Mouse (Mus musculus): ENCODE data around the gene Csf3r. TPM values are rescaled to one million over a fixed set of nuclear protein-coding genes. Genes with fewer than 3 reads are reported as not detected.

Csf3r gene
- 2.0 TPM for polyA plus RNA-seq (2014; fragmentation: Illumina TruSeq; extraction: RNeasy Lipid Tissue Mini Kit (QIAGEN cat#74804); ENCODE audit: low read depth, low replicate concordance)

DNA sequence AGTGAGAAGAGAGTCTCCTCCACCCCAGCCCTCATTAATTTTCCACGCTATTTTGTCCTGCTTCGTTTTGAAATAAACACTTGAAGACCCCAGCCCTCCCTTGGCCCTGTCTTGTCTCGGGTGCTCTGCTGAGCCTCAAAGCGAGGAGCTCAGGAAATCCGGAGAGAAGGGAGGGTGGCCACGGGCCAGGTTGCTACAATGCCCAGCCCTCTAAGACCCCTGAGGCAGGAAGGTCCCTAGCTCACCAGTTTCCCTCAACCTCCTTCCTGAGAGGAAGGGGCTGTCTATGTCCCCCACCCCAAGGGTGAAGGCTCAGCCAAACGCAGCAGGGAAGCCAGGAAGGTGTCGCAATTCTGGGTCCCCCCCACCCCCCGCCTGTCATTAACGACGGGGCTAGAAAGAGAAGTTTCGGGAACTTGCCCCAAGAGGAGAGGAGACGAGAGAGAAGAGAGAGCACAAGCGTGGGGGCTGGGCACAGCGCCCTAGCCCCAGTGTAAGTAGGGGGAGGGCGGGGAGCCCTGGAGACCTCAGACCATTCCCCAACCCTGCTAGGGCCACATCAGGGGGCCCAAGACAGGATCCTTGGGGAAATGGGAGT, at the start of gene Csf3r:
Csf3r (plus strand) TSS at position 248 of the 598 bp plus-strand sequence.

DNA sequence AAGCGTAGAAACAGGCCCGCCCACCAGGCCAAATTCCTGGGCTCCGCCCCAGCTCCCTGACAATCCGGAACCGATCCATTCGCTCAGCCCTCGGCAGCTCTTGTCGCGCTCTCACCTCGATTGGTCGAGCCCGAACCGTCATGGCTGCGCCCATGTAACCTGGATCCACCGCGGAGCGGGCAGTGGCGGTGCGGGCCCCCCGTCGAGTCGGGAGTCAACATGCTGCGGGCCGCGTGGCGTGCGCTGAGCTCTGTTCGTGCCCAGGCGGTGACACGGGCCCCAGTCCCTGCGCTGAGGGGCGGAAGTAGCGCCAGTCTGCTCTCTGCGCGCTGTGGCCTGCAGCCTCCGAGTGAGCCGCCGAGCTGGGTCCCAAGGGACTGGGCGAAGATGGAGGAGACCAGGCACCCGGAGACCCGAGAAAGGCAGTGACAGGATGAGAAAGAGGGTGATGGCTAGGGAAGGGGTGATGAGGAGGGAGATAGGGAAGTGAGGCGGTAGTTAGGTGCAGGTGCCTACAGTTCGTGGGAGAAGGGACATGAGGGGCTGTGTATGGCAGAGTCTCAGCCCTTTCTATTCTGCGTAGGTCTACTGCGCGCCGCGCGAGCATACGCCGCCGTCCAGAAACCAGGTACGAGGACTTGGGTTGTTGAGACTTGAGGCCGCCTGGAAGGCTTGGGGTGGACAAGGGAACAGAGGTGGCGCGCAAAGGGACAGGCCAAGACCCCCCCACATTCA, 22.7 kb downstream of the Csf3r start, which contains the start of gene Mrps15:
Mrps15 (plus strand) TSS at position 75 of the 735 bp plus-strand sequence.

DNA sequence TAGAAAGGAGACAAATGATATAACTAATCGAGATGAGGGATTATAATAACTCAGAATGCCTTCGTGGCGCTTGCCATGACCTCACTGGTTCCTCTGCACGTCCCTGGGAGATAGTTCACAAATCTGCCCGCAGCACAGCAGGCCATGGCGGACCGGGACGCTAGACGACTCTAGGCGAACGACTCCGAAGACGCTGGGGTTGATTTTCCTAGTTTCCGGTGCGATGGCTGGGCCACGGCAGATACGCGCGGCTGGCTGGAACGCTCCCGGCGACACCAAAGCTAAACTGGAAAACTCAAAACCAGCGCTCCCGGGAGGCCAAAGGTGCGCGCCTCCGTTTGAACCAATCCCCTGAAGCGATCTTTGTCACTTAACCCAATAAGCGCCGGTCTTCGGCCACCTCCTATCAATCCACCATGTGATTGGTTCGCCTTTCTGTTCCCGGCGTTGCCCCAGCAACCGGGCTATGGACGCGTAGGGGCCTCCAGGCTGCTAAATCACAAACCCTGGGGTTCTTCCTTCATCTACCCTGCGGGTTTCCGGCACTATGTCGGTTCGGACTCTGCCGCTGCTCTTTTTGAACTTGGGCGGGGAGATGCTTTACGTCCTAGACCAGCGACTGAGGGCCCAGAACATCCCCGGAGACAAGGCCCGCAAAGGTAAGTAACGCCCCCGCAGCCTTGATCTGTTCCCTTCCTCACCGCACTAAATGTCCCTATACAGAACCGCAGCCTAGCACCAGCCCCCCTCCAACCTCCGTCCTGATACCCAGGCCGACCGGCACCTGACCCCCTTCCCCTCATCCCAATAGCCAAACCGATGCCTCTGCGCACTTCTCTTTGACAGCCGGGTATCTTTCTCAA, 34.0 kb downstream of the Csf3r start, which contains the start of gene Oscp1:
Oscp1 (plus strand) TSS at position 432 of the 863 bp plus-strand sequence.

Other genes starting within 250 kb of the Csf3r start
- 64.2 TPM for gene Mrps15, start 22.4 kb downstream of the Csf3r start, polyA plus RNA-seq (2014; fragmentation: Illumina TruSeq; extraction: RNeasy Lipid Tissue Mini Kit (QIAGEN cat#74804); ENCODE audit: low read depth, low replicate concordance)
- 19.4 TPM for gene Oscp1, start 34.0 kb downstream of the Csf3r start, polyA plus RNA-seq (2014; fragmentation: Illumina TruSeq; extraction: RNeasy Lipid Tissue Mini Kit (QIAGEN cat#74804); ENCODE audit: low read depth, low replicate concordance)
- gene Lsm10, start 72.1 kb downstream of the Csf3r start, polyA plus RNA-seq (2014; fragmentation: Illumina TruSeq; extraction: RNeasy Lipid Tissue Mini Kit (QIAGEN cat#74804); ENCODE audit: low read depth, low replicate concordance): 20.4 TPM
- gene Stk40, start 79.4 kb downstream of the Csf3r start, polyA plus RNA-seq (2014; fragmentation: Illumina TruSeq; extraction: RNeasy Lipid Tissue Mini Kit (QIAGEN cat#74804); ENCODE audit: low read depth, low replicate concordance): 32.8 TPM
- gene Eva1b, start 123.2 kb downstream of the Csf3r start, polyA plus RNA-seq (2014; fragmentation: Illumina TruSeq; extraction: RNeasy Lipid Tissue Mini Kit (QIAGEN cat#74804); ENCODE audit: low read depth, low replicate concordance): 19.5 TPM
- gene Sh3d21, start 138.9 kb downstream of the Csf3r start, polyA plus RNA-seq (2014; fragmentation: Illumina TruSeq; extraction: RNeasy Lipid Tissue Mini Kit (QIAGEN cat#74804); ENCODE audit: low read depth, low replicate concordance): 20.0 TPM
- 120 TPM for gene Thrap3, start 178.2 kb downstream of the Csf3r start, polyA plus RNA-seq (2014; fragmentation: Illumina TruSeq; extraction: RNeasy Lipid Tissue Mini Kit (QIAGEN cat#74804); ENCODE audit: low read depth, low replicate concordance)
- gene Map7d1, start 231.8 kb downstream of the Csf3r start, polyA plus RNA-seq (2014; fragmentation: Illumina TruSeq; extraction: RNeasy Lipid Tissue Mini Kit (QIAGEN cat#74804); ENCODE audit: low read depth, low replicate concordance): 46.6 TPM
- gene Trappc3, start 237.8 kb downstream of the Csf3r start, polyA plus RNA-seq (2014; fragmentation: Illumina TruSeq; extraction: RNeasy Lipid Tissue Mini Kit (QIAGEN cat#74804); ENCODE audit: low read depth, low replicate concordance): 92.2 TPM

Data from adipose tissue, adult 10 weeks (tissue).